Mouse (Mus musculus) liver, adult (tissue): ENCODE data around the gene Lrrc38.

Experiments used
- GATA4 ChIP-seq: IDR thresholded peaks from 2 replicates; pipeline ENCODE4 v1.6.1; 2014; ENCODE audit warnings: mild to moderate bottlenecking, low read length; ENCODE audit not compliant: insufficient replicate concordance

Lrrc38 gene

DNA sequence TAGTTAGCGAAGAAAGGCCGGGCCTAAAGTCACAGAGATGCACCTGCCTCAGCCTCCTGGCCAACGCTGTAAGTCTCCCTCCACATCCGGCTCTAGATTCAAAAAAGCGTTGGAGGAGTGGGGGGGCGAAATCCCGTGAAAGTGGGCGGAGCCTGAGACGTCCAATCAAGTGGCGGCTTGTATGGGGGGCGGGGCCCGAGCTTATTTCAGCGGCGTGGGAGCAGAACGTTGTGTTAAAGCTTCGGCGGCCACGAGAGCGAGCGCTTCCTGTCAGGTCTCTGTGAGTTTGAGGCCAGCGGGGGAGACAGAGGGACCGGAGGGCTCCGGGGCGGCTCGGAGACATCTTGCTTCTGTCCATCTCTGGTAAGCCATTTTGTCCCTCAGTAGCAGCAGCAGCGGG lies 44.6 kb downstream of the Lrrc38 start, which contains the start of gene Pramel1:
TSS of gene Pramel1 (plus strand) at position 248 of the 400 bp plus-strand sequence.
- no peak for TF ChIP-seq GATA4

DNA sequence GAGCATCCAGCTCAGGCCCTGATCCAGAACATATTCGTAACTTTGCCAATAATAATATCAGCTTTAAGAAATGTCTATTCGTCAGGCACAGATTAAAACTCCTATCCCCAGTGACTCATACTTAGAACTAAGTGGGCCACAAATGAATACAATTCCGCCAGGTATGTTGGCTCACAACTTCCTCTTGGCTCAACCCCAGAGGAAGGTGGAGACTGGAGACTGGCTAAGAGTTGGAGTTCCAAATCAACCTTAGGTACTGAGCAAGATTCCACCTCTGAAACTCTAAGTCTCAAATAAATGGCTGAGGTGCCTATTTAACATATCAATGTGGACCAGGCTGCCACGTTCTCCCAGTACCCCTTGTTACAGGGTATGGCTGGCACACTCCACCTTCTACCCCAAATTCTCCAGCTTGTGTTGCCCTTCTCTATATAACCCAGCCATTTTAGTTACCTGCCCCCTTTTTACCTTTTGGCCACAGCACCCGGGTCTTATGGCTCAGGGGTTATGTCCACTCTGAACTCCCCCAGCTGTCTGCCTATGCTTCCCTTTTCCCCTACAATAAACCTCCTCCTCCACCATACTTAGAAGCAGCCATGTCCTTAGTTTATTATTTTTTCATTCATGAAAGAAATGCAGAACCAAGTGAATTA lies 62.1 kb downstream of the Lrrc38 start:
- TF ChIP-seq GATA4, result no peak

DNA sequence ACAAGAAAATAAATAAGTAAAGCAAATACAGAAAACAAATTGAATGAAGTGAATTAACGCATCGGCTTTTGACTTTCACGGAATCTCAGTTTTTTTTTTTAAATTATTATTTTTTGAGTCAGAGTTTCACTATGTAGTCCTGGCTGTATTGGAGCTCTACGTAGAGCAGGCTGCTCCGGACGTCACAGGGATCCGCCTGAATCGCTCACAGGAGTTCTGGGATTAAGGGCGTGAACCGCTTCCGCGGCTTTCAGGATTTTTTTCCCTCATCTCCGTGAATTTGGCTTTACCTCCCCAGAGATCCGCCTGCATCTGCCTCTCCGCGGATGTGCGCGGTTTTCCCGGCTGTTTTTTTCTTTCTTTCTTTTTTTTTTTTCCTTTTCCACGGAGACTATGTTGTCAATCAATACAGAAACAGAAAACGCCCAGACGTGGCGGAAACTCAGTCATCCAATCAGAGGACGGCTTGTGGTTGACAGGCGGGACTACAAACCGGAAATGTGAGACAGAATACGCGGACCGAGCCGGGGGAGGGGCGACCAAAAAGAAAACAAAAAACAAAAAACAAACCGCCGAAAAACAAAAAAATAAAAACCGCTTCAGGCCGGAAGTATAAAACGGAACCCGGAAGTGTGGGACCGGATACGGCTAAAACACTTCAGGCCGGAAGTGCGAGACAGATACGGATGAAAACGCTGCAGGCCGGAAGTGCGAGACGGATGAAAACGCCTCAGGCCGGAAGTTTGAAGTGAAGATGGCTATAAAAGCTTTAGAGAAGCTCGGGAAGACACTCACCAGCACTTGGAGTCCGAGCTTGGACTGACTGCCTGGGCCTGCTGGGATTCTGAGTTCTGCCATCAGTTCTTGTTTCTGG lies 62.9 kb downstream of the Lrrc38 start, which contains the start of gene Pramef8:
TSS of gene Pramef8 (plus strand) at position 208 of the 874 bp plus-strand sequence.
- no peak; the same call in 1 of the 2 replicates for TF ChIP-seq GATA4

DNA sequence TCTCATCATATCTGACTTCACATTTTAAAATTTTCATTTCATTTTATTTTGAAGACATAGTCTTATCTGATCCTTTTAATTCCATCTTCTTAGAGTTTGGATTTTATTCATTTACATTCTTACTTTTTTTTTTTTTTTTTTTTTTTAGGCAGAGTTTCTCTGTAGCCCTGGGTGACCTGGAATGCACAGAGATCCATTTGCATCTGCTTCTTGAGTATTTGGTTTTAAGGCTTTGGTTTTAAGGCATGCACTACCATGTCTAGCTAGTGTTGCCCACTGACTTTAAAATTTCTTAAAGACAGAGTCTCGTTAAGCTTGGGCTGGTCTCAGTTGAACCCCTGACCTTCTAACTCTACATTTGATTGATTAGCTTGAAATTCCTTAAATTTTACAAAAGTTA lies 64.1 kb downstream of the Lrrc38 start:
- TF ChIP-seq GATA4, result no peak

DNA sequence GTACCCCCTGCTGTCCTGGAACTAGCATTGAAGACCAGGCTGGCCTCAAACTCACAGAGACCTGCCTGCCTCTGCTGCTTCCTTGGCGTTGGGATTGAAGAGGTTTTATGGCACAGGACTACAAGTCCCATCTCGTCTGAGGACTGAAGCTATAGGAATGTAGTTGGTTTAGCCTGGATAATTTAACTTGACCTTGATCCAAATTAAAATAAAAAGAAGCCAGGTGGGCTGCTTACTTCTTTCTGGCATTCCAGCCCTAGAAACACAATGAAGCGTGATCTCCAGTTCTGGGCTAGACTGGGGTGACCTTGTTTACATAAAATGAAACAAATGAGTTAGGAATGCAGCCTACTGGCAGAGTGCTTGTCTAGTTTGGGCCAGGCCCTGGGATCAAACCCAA lies 64.6 kb downstream of the Lrrc38 start:
- no peak for TF ChIP-seq GATA4
